Mouse (Mus musculus): ENCODE results near the gene Nme4. TPM values are rescaled to one million over a fixed set of nuclear protein-coding genes. Genes with fewer than 3 reads are reported as not detected.

Gene Nme4
- polyA plus RNA-seq, 1 experiment from 2014 or later, result 56.2 TPM

DNA sequence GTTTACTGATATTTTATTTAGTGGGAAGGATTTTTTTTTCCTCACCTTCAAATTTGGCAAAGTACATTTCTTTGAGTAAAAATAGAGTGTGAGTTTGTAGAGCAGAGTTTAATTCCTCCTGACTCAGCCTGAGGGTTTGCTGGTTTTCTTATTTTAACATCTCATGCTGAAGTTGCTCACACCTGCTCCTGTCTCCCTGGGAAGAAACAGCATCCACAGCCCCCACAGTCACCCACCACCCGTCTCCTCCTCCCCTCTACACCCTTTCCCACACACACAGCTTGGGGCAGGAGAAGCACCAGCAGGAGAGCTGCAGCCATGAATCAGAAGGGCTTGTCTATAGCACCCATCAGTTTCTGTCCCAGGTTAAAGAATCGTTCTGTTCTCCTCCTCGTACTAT is 20.2 kb downstream of the Nme4 start:
- no peak overlapping the region for H3K4me3 ChIP-seq (ENCODE audit: low read length)
- H3K4me1 ChIP-seq (ENCODE audit: control insufficient read depth, insufficient read depth, low read length), result peaks cover under 1% of the 10 kb centered on the region
- peaks cover 5% of the 10 kb centered on the region; the same call in 1 of the 2 replicates for H3K27me3 ChIP-seq (ENCODE audit: control insufficient read depth, insufficient read depth, low read length)
- H3K27ac ChIP-seq (ENCODE audit: low read length), result no peak overlapping the region
- H3K9me3 ChIP-seq (replicated peaks; ENCODE audit: control insufficient read depth, low read length), result no peaks in the 10 kb centered on the region
- H3K36me3 ChIP-seq (ENCODE audit: control insufficient read depth, insufficient read depth), result no peaks in the 10 kb centered on the region
- no peak overlapping the region for H3K9ac ChIP-seq (ENCODE audit: low read length)
- no peak for ATAC-seq (replicated peaks; ENCODE audit: extremely low read depth, insufficient read depth, low FRiP score)
- WGBS, result 51% methylated on average over 3 of the region's 3 CpGs
- H3K4me2 ChIP-seq (ENCODE audit: low read depth, low read length), result no peak overlapping the region

DNA sequence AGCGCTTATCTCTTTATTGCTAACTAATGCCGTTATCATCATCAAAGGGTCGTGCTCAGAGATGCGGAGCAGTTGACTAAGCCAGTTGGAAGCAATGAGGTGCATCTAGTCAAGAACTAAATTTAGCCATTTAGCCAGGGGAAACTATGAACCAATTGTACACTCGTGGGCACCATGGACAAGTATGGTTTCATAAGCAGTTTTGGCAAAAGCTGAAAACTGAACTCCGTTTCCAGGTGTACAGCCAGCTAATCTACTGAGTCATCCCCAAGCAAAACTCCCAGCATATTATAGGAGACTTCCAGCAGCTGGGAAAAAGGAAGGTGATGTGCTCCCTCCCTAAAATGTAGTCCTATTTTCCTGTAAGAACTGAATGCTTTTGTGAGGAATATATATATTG is 25.3 kb downstream of the Nme4 start:
- peak overlapping the region; percentile 90 for H3K9ac ChIP-seq (ENCODE audit: low read length)
- peaks cover 31% of the 10 kb centered on the region for H3K4me1 ChIP-seq (ENCODE audit: control insufficient read depth, insufficient read depth, low read length)
- H3K4me3 ChIP-seq (ENCODE audit: low read length), result peak overlapping the region; percentile 78
- no peaks in the 10 kb centered on the region for H3K36me3 ChIP-seq (ENCODE audit: control insufficient read depth, insufficient read depth)
- 23% methylated on average over 6 of the region's 6 CpGs for WGBS
- ATAC-seq (replicated peaks; ENCODE audit: extremely low read depth, insufficient read depth, low FRiP score), result no peak
- peak overlapping the region; percentile 99 for H3K4me2 ChIP-seq (ENCODE audit: low read depth, low read length)
- H3K9me3 ChIP-seq (replicated peaks; ENCODE audit: control insufficient read depth, low read length), result no peaks in the 10 kb centered on the region
- no peak overlapping the region for H3K27ac ChIP-seq (ENCODE audit: low read length)
- H3K27me3 ChIP-seq (ENCODE audit: control insufficient read depth, insufficient read depth, low read length), result peaks cover 5% of the 10 kb centered on the region; the same call in 1 of the 2 replicates

DNA sequence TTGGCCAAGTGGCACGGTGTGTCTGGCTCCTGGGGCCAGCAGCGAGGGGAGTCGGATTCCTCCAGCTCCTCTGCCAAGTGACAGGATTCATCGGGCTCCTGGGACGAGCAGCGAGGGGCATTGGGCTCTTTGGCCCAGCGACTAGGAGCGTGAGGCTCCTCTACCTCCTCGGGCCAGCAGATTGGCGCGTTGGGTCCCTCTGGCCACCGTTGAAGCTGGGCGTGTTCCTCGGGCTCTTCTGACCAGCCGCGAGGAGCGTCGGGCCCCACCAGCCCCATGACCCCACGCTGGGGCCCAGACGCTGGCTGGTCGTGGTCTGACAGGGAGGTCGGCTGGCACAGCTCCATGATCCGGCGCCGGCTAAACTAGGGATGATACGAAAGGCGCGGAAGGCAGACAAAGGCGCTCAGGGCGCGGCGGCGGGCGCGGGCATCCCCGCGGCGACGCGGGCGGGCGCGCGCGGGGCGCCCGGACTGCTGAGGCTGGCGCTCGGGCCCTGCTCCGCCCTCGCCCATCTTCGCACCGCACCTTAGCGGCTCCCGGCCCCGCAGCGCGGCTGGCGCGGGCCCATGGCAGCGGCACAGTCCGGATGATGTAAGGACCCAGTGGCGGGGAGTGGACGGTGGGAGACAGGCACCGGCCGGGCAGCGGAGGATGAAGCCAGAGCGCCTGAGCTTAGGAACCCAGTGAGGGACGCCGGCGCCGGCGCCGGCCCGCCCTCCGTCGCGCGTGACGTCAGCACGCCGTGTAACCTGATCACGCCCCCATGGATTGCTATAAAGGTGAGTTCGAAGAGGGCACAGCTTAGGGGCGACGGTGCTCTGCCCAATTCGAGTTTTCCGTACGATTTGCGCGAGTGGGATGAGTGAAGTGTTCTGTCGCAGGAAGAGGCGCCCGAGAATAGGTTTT is 26.3 kb downstream of the Nme4 start, which contains the start of gene Rab11fip3:
Rab11fip3 (minus strand) TSS at position 725 of the 909 bp plus-strand sequence.
- Histone ChIP-seq H3K36me3 (ENCODE audit: control insufficient read depth, insufficient read depth) (no peaks in the 10 kb centered on the region), H3K9me3 (replicated peaks; ENCODE audit: control insufficient read depth, low read length) (no peaks in the 10 kb centered on the region), H3K27ac (ENCODE audit: low read length) (peak within 1 kb of the TSS; percentile 67), H3K4me3 (ENCODE audit: low read length) (peak within 1 kb of the TSS; percentile 78), H3K4me1 (ENCODE audit: control insufficient read depth, insufficient read depth, low read length) (peaks cover 38% of the 10 kb centered on the region), H3K4me2 (ENCODE audit: low read depth, low read length) (peak within 1 kb of the TSS; percentile 99), H3K9ac (ENCODE audit: low read length) (peak within 1 kb of the TSS; percentile 90), H3K27me3 (ENCODE audit: control insufficient read depth, insufficient read depth, low read length) (peaks cover 5% of the 10 kb centered on the region; the same call in 1 of the 2 replicates)
- WGBS, result under 1% methylated on average over 84 of the region's 94 CpGs
- ATAC-seq (replicated peaks; ENCODE audit: extremely low read depth, insufficient read depth, low FRiP score), result peak; percentile 91

DNA sequence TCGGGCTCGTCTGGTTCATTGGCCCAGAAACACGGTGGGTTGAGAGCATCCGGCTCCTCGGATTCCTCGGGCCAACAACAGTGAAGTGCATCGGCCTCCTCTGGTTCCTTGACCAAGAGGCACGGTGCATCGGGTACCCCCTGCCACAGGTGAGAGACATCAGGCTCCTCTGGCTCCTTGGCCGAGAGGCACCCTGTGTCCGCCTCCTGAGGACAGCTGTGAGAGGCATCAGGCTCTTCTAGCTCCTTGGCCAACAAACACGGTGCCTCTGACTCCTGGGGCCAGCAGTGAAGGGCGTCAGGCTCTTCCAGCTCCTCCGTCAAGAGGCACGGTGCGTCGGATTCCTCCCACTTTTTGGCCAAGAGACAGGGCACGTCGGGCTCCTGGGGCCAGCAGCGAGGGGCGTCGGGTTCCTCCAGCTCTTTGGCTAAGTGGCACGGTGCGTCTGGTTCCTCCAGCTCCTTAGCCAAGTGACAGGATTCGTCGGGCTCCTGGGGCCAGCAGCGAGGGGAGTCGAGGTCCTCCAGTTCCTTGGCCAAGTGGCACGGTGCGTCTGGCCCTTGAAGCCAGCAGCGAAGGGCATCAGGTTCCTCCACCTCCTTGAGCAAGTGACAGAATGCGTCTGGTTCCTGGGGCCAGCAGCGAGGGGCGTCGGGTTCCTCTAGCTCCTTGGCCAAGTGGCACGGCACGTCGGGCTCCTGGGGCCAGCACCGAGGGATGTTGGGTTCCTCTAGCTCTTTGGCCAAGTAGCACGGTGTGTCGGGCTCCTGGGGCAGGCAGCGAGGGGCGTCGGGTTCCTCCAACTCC is 27.2 kb downstream of the Nme4 start:
- Histone ChIP-seq H3K4me3 (ENCODE audit: low read length) (peak overlapping the region; percentile 78), H3K36me3 (ENCODE audit: control insufficient read depth, insufficient read depth) (no peaks in the 10 kb centered on the region), H3K4me2 (ENCODE audit: low read depth, low read length) (peak overlapping the region; percentile 99), H3K9me3 (replicated peaks; ENCODE audit: control insufficient read depth, low read length) (no peaks in the 10 kb centered on the region), H3K27me3 (ENCODE audit: control insufficient read depth, insufficient read depth, low read length) (peaks cover 5% of the 10 kb centered on the region; the same call in 1 of the 2 replicates), H3K27ac (ENCODE audit: low read length) (peak overlapping the region; percentile 67; the same call in 1 of the 2 replicates), H3K9ac (ENCODE audit: low read length) (peak overlapping the region; percentile 90), H3K4me1 (ENCODE audit: control insufficient read depth, insufficient read depth, low read length) (peaks cover 38% of the 10 kb centered on the region)
- ATAC-seq (replicated peaks; ENCODE audit: extremely low read depth, insufficient read depth, low FRiP score), result 0 out of 2 replicates have a peak, but pooled peaks have one; percentile 14
- under 1% methylated on average over 44 of the region's 44 CpGs for WGBS

DNA sequence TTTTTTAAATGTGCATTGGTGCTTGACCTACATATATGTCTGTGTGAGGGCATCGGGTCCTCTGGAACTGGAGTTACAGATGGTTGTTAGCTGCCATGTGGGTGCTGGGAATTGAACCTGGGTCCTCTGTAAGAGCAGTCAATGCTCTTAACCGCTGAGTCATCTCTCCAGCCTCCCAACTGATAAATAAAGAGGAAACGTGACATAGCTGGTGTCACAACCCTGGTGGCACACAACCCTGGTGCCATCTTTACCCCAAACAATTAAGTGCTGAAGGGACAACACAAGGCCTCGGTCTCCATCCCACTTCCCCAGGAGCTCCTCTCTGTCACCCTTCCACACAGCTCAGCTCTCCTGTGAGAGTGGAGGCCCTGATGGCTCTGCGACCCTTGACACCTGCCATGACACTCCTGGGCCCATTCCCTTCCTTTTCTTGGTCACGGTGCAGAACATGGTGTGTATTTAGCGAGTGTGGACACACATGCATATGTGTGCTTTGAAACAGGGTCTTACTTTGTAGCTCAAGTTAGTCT is 28.8 kb downstream of the Nme4 start:
- Histone ChIP-seq H3K27me3 (ENCODE audit: control insufficient read depth, insufficient read depth, low read length) (0 out of 2 replicates have a peak, but pooled peaks cover 3% of the 10 kb centered on the region), H3K27ac (ENCODE audit: low read length) (no peak overlapping the region), H3K4me1 (ENCODE audit: control insufficient read depth, insufficient read depth, low read length) (peaks cover 38% of the 10 kb centered on the region), H3K4me3 (ENCODE audit: low read length) (peak overlapping the region; percentile 78), H3K9me3 (replicated peaks; ENCODE audit: control insufficient read depth, low read length) (no peaks in the 10 kb centered on the region), H3K36me3 (ENCODE audit: control insufficient read depth, insufficient read depth) (no peaks in the 10 kb centered on the region), H3K4me2 (ENCODE audit: low read depth, low read length) (peak overlapping the region; percentile 99), H3K9ac (ENCODE audit: low read length) (no peak overlapping the region)
- 93% methylated on average over 7 of the region's 7 CpGs for WGBS
- no peak for ATAC-seq (replicated peaks; ENCODE audit: extremely low read depth, insufficient read depth, low FRiP score)

DNA sequence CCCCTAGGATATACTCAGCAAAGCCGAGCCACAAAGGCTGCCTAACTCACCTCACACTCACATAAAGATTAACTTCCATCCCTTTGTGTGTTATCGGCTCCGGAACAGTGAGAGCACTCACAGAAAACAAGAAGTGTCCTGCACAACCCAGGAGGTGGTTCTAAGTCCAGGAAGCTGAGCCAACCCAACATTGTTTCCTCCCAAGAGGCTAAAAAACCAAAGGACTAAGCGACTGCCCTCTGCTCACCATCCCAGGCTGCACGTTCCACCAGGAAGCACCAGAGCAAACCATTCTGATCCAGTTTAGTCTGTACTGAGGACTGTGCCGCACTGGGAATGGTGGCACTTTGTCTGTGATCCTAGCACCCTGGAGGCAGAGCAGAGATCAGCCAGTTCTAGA is 30.5 kb downstream of the Nme4 start:
- no peak overlapping the region for H3K4me3 ChIP-seq (ENCODE audit: low read length)
- 0 out of 2 replicates have a peak overlapping the region, but pooled peaks have one; percentile 23 for H3K9ac ChIP-seq (ENCODE audit: low read length)
- no peaks in the 10 kb centered on the region for H3K9me3 ChIP-seq (replicated peaks; ENCODE audit: control insufficient read depth, low read length)
- H3K27me3 ChIP-seq (ENCODE audit: control insufficient read depth, insufficient read depth, low read length), result no peaks in the 10 kb centered on the region
- peak overlapping the region; percentile 30; the same call in 1 of the 2 replicates for H3K4me2 ChIP-seq (ENCODE audit: low read depth, low read length)
- H3K27ac ChIP-seq (ENCODE audit: low read length), result peak overlapping the region; percentile 56; the same call in 1 of the 2 replicates
- H3K36me3 ChIP-seq (ENCODE audit: control insufficient read depth, insufficient read depth), result no peaks in the 10 kb centered on the region
- H3K4me1 ChIP-seq (ENCODE audit: control insufficient read depth, insufficient read depth, low read length), result peaks cover 34% of the 10 kb centered on the region
- 63% methylated on average over 6 of the region's 6 CpGs for WGBS
- ATAC-seq (replicated peaks; ENCODE audit: extremely low read depth, insufficient read depth, low FRiP score), result no peak

DNA sequence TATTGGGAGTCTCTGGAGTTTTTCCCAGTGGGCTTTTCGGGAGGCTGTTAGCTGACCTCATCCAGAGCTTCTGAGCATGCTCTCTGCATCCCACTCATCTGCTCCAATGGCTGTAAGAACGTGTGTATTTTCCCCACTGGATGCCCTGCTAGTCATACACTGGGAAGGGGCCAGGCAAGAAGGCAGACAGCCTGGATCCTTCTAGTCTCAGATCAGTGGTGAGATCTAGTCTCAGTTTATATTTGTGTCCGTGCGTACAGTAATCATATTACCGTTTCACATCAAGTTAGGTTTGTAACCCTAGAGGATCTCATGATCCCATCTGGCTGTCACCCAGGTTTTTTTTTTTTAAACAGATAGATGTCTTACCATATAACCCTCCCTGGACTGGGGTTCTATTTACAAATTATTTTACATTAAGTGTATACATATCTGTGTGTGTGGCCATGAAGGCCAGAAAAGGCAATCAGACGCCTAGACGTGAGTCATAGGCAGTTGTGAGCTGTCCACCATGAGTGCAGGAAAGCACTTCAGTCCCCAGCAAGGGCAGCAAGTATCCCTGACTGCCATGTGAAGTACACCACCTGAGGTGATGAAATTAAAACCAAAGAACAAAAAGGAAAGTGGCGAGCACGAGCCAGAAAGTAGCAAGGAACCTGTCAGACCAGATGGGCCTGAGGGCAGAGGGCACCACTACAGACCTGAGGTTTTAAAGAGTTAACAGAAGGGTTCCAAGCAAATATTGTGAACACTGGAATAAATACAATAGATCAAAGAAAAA is 37.4 kb downstream of the Nme4 start:
- ATAC-seq (replicated peaks; ENCODE audit: extremely low read depth, insufficient read depth, low FRiP score), result no peak
- Histone ChIP-seq H3K4me3 (ENCODE audit: low read length) (no peak overlapping the region), H3K27me3 (ENCODE audit: control insufficient read depth, insufficient read depth, low read length) (no peaks in the 10 kb centered on the region), H3K4me1 (ENCODE audit: control insufficient read depth, insufficient read depth, low read length) (no peaks in the 10 kb centered on the region; the same call in 1 of the 2 replicates), H3K4me2 (ENCODE audit: low read depth, low read length) (no peak overlapping the region), H3K9ac (ENCODE audit: low read length) (no peak overlapping the region), H3K36me3 (ENCODE audit: control insufficient read depth, insufficient read depth) (peaks cover 5% of the 10 kb centered on the region; the same call in 1 of the 2 replicates), H3K9me3 (replicated peaks; ENCODE audit: control insufficient read depth, low read length) (no peaks in the 10 kb centered on the region), H3K27ac (ENCODE audit: low read length) (no peak overlapping the region)
- WGBS, result 68% methylated on average over 9 of the region's 9 CpGs

DNA sequence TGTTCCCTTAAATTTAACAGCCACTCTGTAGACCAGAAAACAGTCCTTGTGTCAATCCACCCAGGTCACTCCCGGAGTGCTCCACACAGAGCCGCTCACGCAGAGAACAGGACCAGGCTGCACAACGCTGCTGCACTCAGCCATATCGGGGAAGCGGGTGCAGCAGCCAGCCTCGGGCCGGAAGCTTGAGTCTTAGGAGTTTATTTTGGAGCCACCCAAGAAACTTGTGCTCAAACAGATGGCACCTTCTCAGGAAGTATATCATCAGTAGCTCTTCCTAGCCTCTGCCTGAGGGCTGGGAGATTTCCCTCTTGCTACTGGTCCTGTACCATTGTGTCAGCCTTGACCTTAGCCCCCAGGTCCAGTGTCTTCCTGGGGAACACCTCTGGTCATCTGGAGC is 38.1 kb downstream of the Nme4 start:
- no peaks in the 10 kb centered on the region; the same call in 1 of the 2 replicates for H3K4me1 ChIP-seq (ENCODE audit: control insufficient read depth, insufficient read depth, low read length)
- 76% methylated on average over 8 of the region's 8 CpGs for WGBS

More for the DNA sequence above, 38.1 kb downstream of the Nme4 start:
- no peak for ATAC-seq (replicated peaks; ENCODE audit: extremely low read depth, insufficient read depth, low FRiP score)
- Histone ChIP-seq H3K4me3 (ENCODE audit: low read length) (no peak overlapping the region), H3K4me2 (ENCODE audit: low read depth, low read length) (no peak overlapping the region), H3K36me3 (ENCODE audit: control insufficient read depth, insufficient read depth) (peaks cover 5% of the 10 kb centered on the region; the same call in 1 of the 2 replicates), H3K27me3 (ENCODE audit: control insufficient read depth, insufficient read depth, low read length) (no peaks in the 10 kb centered on the region), H3K27ac (ENCODE audit: low read length) (no peak overlapping the region), H3K9ac (ENCODE audit: low read length) (no peak overlapping the region), H3K9me3 (replicated peaks; ENCODE audit: control insufficient read depth, low read length) (no peaks in the 10 kb centered on the region)
